Mouse (Mus musculus) liver, embryonic 14.5 days (tissue): ENCODE data around the gene Zdhhc23.

Source experiments
- CTCF ChIP-seq: IDR thresholded peaks from 2 replicates; pipeline ENCODE4 v1.5.1; 2016; ENCODE audit warnings: antibody characterized with exemption, low read depth, control low read depth
- EP300 ChIP-seq: IDR thresholded peaks from 2 replicates; pipeline ENCODE4 v1.6.1; 2016; ENCODE audit warnings: antibody characterized with exemption, low read depth

DNA sequence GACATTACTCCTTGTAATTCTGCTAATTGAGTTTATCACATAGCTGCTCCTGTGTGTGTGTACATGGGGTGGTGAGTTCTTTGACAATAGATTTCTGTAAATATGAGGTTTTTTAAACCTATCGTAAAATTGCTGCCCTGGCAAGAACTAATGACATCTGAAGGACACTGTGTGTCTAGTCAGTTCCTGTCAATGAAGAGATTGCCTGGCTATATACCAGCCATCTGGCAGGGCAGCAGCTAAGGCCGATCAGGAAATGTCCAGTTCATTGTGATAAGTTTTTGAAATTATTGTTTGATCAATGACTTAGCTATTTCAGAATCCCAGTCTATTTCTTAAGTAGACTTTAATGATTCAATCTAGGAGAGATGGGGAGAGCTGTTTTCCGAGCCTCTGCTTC is 34.2 kb downstream of the Zdhhc23 start:
- no peak for TF ChIP-seq CTCF
- TF ChIP-seq EP300 = no peak
